Comparison of ENCODE assay signal across 8 mouse cellular contexts in genomic region chr13:30544856-30545604, GRCm38 (mm10). TPM values are rescaled to one million over a fixed set of nuclear protein-coding genes. Genes with fewer than 3 reads are reported as not detected.
DNase-seq lines count a peak whose midpoint lies in the region; ATAC-seq lines count a peak whose summit lies in the region.

Gene Uqcrfs1 (minus strand): TSS chr13:30545362.

- ATAC-seq in inflammation-experienced regulatory T-cells, adult 6 months, result peak; percentile 97
- peak; percentile 95 for ATAC-seq in megakaryocyte-erythroid progenitor cell, adult 5-6 weeks (replicated peaks; ENCODE audit: low FRiP score, low TSS enrichment, poor library complexity, severe bottlenecking)

- intact Hi-C loops in gastrocnemius, postnatal 14 days (cut with DNase I; ENCODE audit: low total_unique reads), result no loop called here
- intact Hi-C loops in left cerebral cortex, postnatal 10 days (cut with DNase I), result no loop called here

- DNase-seq in adrenal gland, adult (ENCODE audit: inconsistent age in 2 of 2, low spot score in 1 of 2), result peak; percentile 98 to 99
- DNase-seq in embryo, embryonic 10.5 days (ENCODE audit: low spot score), result peak; percentile 97
- peak; percentile 99 for DNase-seq in gastrocnemius, postnatal 14 days
- DNase-seq in left cerebral cortex, postnatal 10 days (ENCODE audit: extremely low spot score in 1 of 2, low spot score in 2 of 2), result peak; percentile 93 to 99
- DNase-seq in right cerebral cortex, postnatal 25 days, result peak; percentile 97
- peak; percentile 94 to 99 for DNase-seq in urinary bladder, postnatal 4 days (ENCODE audit: low spot score in 2 of 2)

RNA-seq across cellular contexts. Expression of gene Uqcrfs1, which starts in this region (rescaled TPM):
- 100 to 1,000 TPM; 452 to 559 TPM for total RNA-seq in gastrocnemius, postnatal 14 days (2021)
- 100 to 1,000 TPM in 2 of 3 experiments, 10 to 100 TPM in 1; 94.7 to 153 (median 113) TPM for polyA plus RNA-seq in inflammation-experienced regulatory T-cells, adult 6 months (2017; shearing (Covaris generic))
- total RNA-seq in left cerebral cortex, postnatal 10 days (2021), result 100 to 1,000 TPM; 169 to 173 TPM
- 153 and 194 TPM in 2 replicates for total RNA-seq in megakaryocyte-erythroid progenitor cell, adult 5-6 weeks (2014; fragmentation: Nextera tagmentation)
- 106 and 132 TPM in 2 replicates for total RNA-seq in megakaryocyte-erythroid progenitor cell, adult 5-6 weeks (2017)

Comparison
In these comparisons a context has a peak if more than half of its experiments do, and no peak if none do; other contexts are left out.
1. Peak in every context shown above with its lines: DNase-seq and ATAC-seq.